Mouse (Mus musculus) spleen, embryonic (tissue): ENCODE measurements around the gene Zp3.

ENCODE experiments used
- CTCF ChIA-PET: fragments of 350-600 bp; sonication (Branson Sonifier 250); formaldehyde crosslinking; loops from one replicate; lab custom pipeline; 2022; lab: Charles Lee

Zp3 gene

GRCm38 (mm10) chr5:135960909-135961635, 18.8 kb upstream of the Zp3 start:
- CTCF ChIA-PET: interaction anchor here (0.5 to 0.6 kb wide), 2 partner anchors 14 to 72 kb away, joined by 4 to 10 read pairs; no protein-coding TSS in a partner anchor

- CTCF ChIA-PET: no interaction called here
Observed at GRCm38 (mm10) chr5:135962125-135962491, 17.8 kb upstream of the Zp3 start.

- CTCF ChIA-PET: interaction anchor here (1.5 kb wide), 1 partner anchor 31 kb away, joined by 15 read pairs; no protein-coding TSS in a partner anchor
Observed at GRCm38 (mm10) chr5:135962492-135963279, 17.2 kb upstream of the Zp3 start.

GRCm38 (mm10) chr5:135963280-135963627, 16.6 kb upstream of the Zp3 start:
- CTCF ChIA-PET: interaction anchor here (0.6 to 1.5 kb wide), 5 partner anchors 23 to 1665 kb away, joined by 3 to 15 read pairs (median 3); no protein-coding TSS in a partner anchor

GRCm38 (mm10) chr5:135965501-135965930, 14.4 kb upstream of the Zp3 start:
- CTCF ChIA-PET: no interaction called here

- CTCF ChIA-PET: interaction anchor here (0.7 kb wide), 1 partner anchor 1559 kb away, joined by 5 read pairs; no protein-coding TSS in a partner anchor
Observed at GRCm38 (mm10) chr5:135966866-135967265, 13.0 kb upstream of the Zp3 start.

GRCm38 (mm10) chr5:135968781-135969180, 11.1 kb upstream of the Zp3 start:
- CTCF ChIA-PET: no interaction called here

- CTCF ChIA-PET: interaction anchor here (0.6 to 0.9 kb wide), 4 partner anchors 12 to 94 kb away, joined by 4 to 7 read pairs (median 5); no protein-coding TSS in a partner anchor
Observed at GRCm38 (mm10) chr5:135970247-135970646, 9.7 kb upstream of the Zp3 start.

GRCm38 (mm10) chr5:135971876-135972275, 8.0 kb upstream of the Zp3 start:
- CTCF ChIA-PET: no interaction called here

- CTCF ChIA-PET: no interaction called here
Observed at GRCm38 (mm10) chr5:135974365-135974764, 5.5 kb upstream of the Zp3 start, which contains the start of gene Ssc4d. TSS of gene Ssc4d (minus strand) at chr5:135974531.

GRCm38 (mm10) chr5:135975893-135976668, 3.8 kb upstream of the Zp3 start:
- CTCF ChIA-PET: no interaction called here

GRCm38 (mm10) chr5:135979381-135979780, 518 bp upstream of the Zp3 start:
- CTCF ChIA-PET: interaction anchor here (0.7 kb wide), 1 partner anchor 106 kb away, joined by 5 read pairs; no protein-coding TSS in a partner anchor

GRCm38 (mm10) chr5:135982398-135982797, 2.5 kb downstream of the Zp3 start:
- CTCF ChIA-PET: interaction anchor here (1.1 kb wide), 2 partner anchors 13 to 79 kb away, joined by 4 to 7 read pairs; no protein-coding TSS in a partner anchor

GRCm38 (mm10) chr5:135984546-135985044, 4.7 kb downstream of the Zp3 start:
- CTCF ChIA-PET: no interaction called here

- CTCF ChIA-PET: interaction anchor here (0.6 kb wide), 1 partner anchor 59 kb away, joined by 3 read pairs; no protein-coding TSS in a partner anchor
Observed at GRCm38 (mm10) chr5:135987248-135987647, 7.3 kb downstream of the Zp3 start.

GRCm38 (mm10) chr5:135990601-135991000, 10.7 kb downstream of the Zp3 start:
- CTCF ChIA-PET: no interaction called here

- CTCF ChIA-PET: interaction anchor here (0.7 to 1.0 kb wide), 3 partner anchors 27 to 55 kb away, joined by 3 to 5 read pairs (median 3); no protein-coding TSS in a partner anchor
Observed at GRCm38 (mm10) chr5:135993381-135993965, 13.6 kb downstream of the Zp3 start.

- CTCF ChIA-PET: interaction anchor here (0.9 kb wide), 1 partner anchor 34 kb away, joined by 5 read pairs; no protein-coding TSS in a partner anchor
Observed at GRCm38 (mm10) chr5:135994335-135994724, 14.4 kb downstream of the Zp3 start.

GRCm38 (mm10) chr5:135994725-135995687, 15.1 kb downstream of the Zp3 start, which contains the start of gene Dtx2:
TSS of gene Dtx2 (plus strand) at chr5:135994800.
- CTCF ChIA-PET: interaction anchor here (0.9 kb wide), 2 partner anchors 33 to 57 kb away, joined by 3 to 5 read pairs; no protein-coding TSS in a partner anchor
